Mouse (Mus musculus): ENCODE results near the gene Cd52. TPM values are rescaled to one million over a fixed set of nuclear protein-coding genes. Genes with fewer than 3 reads are reported as not detected.

Cd52 gene
- total RNA-seq (2023): 1,000 to 10,000 TPM; 1,531 to 1,665 TPM

GRCm38 (mm10) chr4:134094923-134095547 is at the start of gene Cd52:
Cd52 (minus strand) TSS chr4:134095082.

GRCm38 (mm10) chr4:134128221-134128982 is 33.5 kb upstream of the Cd52 start, which contains the start of gene Sh3bgrl3:
Sh3bgrl3 (minus strand) TSS chr4:134128789.

GRCm38 (mm10) chr4:134101979-134102741 is 7.3 kb upstream of the Cd52 start, which contains the start of gene Ubxn11:
Ubxn11 (plus strand) TSS chr4:134102570.

GRCm38 (mm10) chr4:134060135-134060865 is 34.6 kb downstream of the Cd52 start, which contains the start of gene Crybg2:
Crybg2 (plus strand) TSS chr4:134060815.

GRCm38 (mm10) chr4:134053538-134053937 is 41.3 kb downstream of the Cd52 start, which contains the start of gene Zfp683:
Zfp683 (plus strand) TSS chr4:134053838.

Other genes starting within 250 kb of the Cd52 start
- 100 to 1,000 TPM; 253 to 272 TPM for gene Rps6ka1, start 207.3 kb downstream of the Cd52 start, total RNA-seq (2023)
- gene Hmgn2, start 126.4 kb downstream of the Cd52 start, total RNA-seq (2023): 1,000 to 10,000 TPM; 1,319 to 1,440 TPM
- 10 to 100 TPM; 65.1 to 68.3 TPM for gene Dhdds, start 94.2 kb downstream of the Cd52 start, total RNA-seq (2023)
- 10 to 100 TPM; 48.0 to 51.8 TPM for gene Lin28a, start 76.2 kb downstream of the Cd52 start, total RNA-seq (2023)
- gene Zfp683, start 41.2 kb downstream of the Cd52 start, total RNA-seq (2023): not detected
- under 1 TPM in 1 of 2 experiments, not detected in 1; 0.59 TPM for gene Crybg2, start 34.3 kb downstream of the Cd52 start, total RNA-seq (2023)
- 1 to 10 TPM; 5.0 to 8.1 TPM for gene Ubxn11, start 7.5 kb upstream of the Cd52 start, total RNA-seq (2023)
- 100 to 1,000 TPM; 911 to 950 TPM for gene Sh3bgrl3, start 33.7 kb upstream of the Cd52 start, total RNA-seq (2023)
- 10 to 100 TPM; 17.4 to 17.6 TPM for gene Cep85, start 92.0 kb upstream of the Cd52 start, total RNA-seq (2023)
- not detected for gene Gm7534, start 107.9 kb upstream of the Cd52 start, total RNA-seq (2023)
- not detected for gene Catsper4, start 132.3 kb upstream of the Cd52 start, total RNA-seq (2023)
- not detected for gene Cnksr1, start 143.3 kb upstream of the Cd52 start, total RNA-seq (2023)
- not detected for gene E130218I03Rik, start 148.6 kb upstream of the Cd52 start, total RNA-seq (2023)
- gene Zfp593, start 150.5 kb upstream of the Cd52 start, total RNA-seq (2023): 1 to 10 TPM; 5.9 to 6.1 TPM
- gene Gm30191, start 151.9 kb upstream of the Cd52 start, total RNA-seq (2023): not detected
- gene Grrp1, start 159.0 kb upstream of the Cd52 start, total RNA-seq (2023): 1 to 10 TPM in 1 of 2 experiments, not detected in 1; 1.5 TPM
- 10 to 100 TPM; 15.1 to 17.7 TPM for gene Pdik1l, start 192.8 kb upstream of the Cd52 start, total RNA-seq (2023)
- gene Trim63, start 220.0 kb upstream of the Cd52 start, total RNA-seq (2023): not detected
- gene Slc30a2, start 248.1 kb upstream of the Cd52 start, total RNA-seq (2023): under 1 TPM; 0.20 to 0.22 TPM